Mouse (Mus musculus) telencephalon, adult 2 months (tissue): ENCODE data around the gene Olfr44.

Experiments
- DNase-seq: peaks from one replicate; pipeline ENCODE4 v3.0.0-alpha.2; 2011; ENCODE audit warnings: low read depth, low spot score

Olfr44 gene

DNA sequence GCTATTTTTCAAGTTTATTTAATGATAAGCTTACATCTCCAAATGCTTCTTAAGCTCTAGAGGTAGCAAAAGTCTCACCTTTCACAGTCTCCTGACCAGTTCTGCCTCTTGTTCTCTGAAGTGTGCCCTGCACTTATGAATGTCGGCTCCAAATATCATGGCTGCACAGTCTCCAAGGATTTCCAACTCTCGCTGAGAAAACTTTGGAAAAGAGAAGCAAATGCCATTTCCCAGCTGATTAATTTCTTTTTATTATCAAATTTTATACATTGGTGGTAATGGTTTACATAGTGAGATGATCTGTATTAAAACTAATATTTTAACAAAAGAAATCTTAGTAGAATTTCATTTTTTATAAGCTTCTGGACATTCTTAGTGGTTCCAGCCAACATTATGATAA, at the start of gene Olfr44:
Gene Olfr44, minus strand, starts transcription at position 101 of the 400 bp plus-strand sequence.
- no peak for DNase-seq

DNA sequence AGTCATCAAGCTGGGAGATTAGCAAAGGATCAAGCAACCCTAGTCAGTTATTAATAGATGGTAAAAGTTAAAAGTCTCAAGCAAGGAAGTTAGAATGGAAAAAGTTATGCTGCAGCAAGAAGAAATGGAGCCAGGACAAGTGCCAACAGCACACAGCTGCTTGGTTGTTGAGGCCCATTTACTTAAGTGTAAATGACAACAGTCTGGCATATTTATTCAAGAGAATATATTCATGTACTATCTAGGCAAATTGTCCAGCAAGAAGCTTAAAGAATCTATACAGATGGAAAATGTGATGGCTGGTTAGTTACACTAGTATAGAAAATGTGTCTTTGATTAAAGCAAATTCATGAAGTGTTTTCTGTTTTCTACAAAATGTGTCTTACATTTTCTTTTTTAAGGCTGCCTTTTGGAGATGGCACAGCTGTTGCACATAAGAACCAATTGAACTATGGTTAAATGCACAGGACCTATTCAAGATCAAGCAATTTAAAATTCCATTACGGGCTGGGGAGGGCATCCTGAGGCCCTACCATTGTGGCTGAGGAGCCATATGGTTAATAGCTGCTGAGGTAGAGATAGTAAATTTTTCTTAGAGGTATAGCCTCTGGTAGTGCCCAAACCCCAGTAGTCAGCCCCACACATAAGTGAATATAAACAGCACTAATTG, 30.0 kb upstream of the Olfr44 start:
- DNase-seq = no peak

DNA sequence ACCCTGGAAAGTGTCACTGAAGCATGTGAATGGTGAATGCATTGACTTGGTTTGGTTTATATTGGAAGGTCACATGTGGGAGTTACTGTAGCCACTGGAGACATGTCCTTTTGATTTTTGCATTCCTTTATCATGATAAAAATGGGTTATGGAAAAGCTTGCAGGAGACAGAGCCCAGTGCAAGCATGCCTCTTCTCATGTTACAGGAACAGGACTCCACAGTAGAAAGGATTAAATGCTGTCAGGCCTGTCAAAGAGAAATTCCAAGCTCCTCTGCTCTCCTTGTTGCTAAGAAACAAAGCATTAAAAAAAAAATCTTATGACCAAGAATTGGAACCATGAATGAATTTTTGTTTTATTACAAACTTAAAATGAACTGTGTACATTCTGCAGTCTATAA, 24.8 kb upstream of the Olfr44 start:
- DNase-seq = no peak

DNA sequence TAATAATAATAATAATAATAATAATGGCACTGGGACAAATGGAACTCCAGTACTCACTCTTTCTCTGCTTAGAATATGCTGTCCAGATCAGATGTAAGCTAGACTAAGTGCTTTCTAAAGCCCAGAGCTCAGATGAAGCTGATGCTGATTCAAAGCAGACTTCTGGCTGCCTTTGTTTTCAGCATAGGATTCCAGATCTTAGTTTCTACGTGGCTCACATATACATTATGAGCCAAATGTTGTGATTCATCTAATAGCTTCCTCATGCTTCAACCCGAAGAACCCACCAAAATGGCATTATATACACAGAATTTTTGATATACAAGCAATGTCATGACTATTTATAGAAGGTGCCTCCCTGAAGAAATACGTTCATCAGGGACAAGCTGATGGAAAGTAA, 21.7 kb upstream of the Olfr44 start, which contains the start of gene Olfr957:
Gene Olfr957, minus strand, starts transcription at position 279 of the 400 bp plus-strand sequence.
- DNase-seq = no peak

DNA sequence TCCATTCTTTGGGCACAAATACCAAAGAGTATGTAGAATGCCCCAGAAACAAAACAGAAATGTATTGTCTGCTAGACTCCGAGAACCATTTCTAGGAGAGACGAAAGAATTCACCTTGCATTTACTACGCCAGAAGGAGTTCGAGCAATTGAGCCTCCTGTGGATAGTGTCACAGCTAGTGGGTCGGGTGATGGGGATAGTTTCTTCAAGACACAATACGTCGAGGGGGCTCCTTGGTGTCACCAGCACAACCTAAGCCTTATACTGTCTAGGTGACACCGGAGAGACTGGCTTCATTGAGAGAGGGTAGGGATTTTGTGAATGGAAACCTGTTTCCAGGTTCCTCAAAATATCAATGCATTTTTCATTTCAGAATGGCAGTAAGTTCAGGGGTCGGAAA, 15.6 kb upstream of the Olfr44 start:
- no peak for DNase-seq

DNA sequence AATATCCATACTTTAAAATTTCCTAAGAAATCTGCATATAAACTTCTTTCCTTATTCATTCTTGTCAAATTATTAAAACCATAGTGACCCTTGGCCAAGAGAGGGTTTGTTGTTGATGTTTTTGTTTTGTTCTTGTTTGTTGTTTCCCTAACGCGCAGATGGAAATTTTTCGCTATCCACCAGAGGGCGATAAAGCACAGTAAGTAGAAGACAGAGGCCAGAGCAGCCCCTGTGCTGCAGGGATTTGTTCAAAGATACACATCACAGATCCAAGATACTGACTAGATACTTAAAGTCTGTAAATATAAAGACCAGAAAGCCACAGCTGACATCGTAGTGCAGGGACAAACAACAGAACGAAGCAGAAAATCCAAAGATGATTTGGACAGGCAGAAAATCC, 15.2 kb upstream of the Olfr44 start:
- peak; percentile 28 for DNase-seq

DNA sequence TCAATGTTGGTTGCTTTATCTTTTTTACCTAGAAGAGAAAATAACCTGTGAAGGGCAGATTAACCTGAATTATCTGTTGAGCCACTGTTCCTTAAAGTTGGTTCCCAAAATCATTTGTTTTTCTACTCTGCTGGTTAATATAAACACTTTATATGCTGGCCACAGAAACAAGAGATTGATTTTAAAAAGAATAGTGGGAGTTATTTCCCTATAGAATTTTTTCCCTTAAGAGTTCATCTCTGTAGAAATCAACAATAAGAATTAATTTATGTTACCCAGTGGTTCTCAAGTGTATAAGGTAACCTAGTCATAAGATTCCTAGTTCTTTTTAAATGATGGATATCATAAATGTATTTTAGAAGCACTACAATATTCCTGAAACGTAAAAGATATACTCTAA, 22.0 kb downstream of the Olfr44 start, which contains the start of gene Olfr955:
Gene Olfr955, minus strand, starts transcription at position 101 of the 400 bp plus-strand sequence.
- DNase-seq = no peak

DNA sequence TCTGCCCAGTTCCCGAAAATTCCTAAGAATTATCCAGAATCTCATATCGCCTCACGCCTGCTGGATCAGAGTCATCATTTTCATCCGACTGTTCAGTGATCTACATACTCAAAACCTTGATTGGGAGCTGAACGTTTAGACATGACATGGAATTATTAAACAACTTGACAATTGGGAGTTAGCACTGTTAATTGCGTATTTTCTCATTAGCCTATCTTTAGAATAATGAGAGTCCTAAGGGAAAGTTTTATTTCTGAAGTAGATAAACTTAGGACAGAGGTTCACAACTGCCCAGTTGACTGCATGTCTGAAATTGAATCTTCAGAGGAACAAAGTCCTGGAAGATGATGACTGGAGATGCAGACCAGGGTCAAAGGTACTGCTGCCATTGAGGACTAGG, 37.4 kb downstream of the Olfr44 start, which contains the start of gene Olfr954:
Gene Olfr954, plus strand, starts transcription at position 301 of the 400 bp plus-strand sequence.
- no peak for DNase-seq
